Mouse (Mus musculus): Measurements from ENCODE around the gene Stxbp4. TPM values are rescaled to one million over a fixed set of nuclear protein-coding genes. Genes with fewer than 3 reads are reported as not detected.

Gene Stxbp4
- polyA plus RNA-seq (2016; fragmentation: Nextera tagmentation; extraction: Ambion mirVana) = 33.0 and 37.4 TPM in 2 replicates

GRCm38 (mm10) chr11:90637440-90638311, at the start of gene Stxbp4, which contains the start of gene Cox11:
Gene Stxbp4, minus strand, starts transcription at chr11:90638084.
Gene Cox11, plus strand, starts transcription at chr11:90638173.
- H3K4me1 ChIP-seq = peaks cover 14% of the 10 kb centered on the region
- DNase-seq (ENCODE audit: low spot score) = peak; percentile 93
- peak within 1 kb of the TSS; percentile 84 for H3K4me3 ChIP-seq
- H3K27ac ChIP-seq = peak within 1 kb of the TSS; percentile 98
- peaks cover 29% of the 10 kb centered on the region for H3K36me3 ChIP-seq
- H3K9me3 ChIP-seq (replicated peaks) = no peaks in the 10 kb centered on the region
- H3K27me3 ChIP-seq (ENCODE audit: low read depth, poor library complexity, severe bottlenecking) = no peaks in the 10 kb centered on the region
- WGBS = under 1% methylated on average over 48 of the region's 48 CpGs

GRCm38 (mm10) chr11:90687040-90687439, 49.2 kb upstream of the Stxbp4 start:
- Histone ChIP-seq H3K9me3 (replicated peaks) (no peaks in the 10 kb centered on the region), H3K27ac (peak overlapping the region; percentile 58), H3K27me3 (ENCODE audit: low read depth, poor library complexity, severe bottlenecking) (peaks cover 33% of the 10 kb centered on the region), H3K4me3 (peak overlapping the region; percentile 65), H3K36me3 (no peaks in the 10 kb centered on the region), H3K4me1 (0 out of 2 replicates have a peak, but pooled peaks cover 5% of the 10 kb centered on the region)
- no peak for DNase-seq (ENCODE audit: low spot score)
- WGBS = under 1% methylated on average over 17 of the region's 17 CpGs

- WGBS = 71% methylated on average over 13 of the region's 13 CpGs
- Histone ChIP-seq H3K9me3 (replicated peaks) (no peaks in the 10 kb centered on the region), H3K4me3 (peak overlapping the region; percentile 65), H3K36me3 (no peaks in the 10 kb centered on the region), H3K27ac (no peak overlapping the region), H3K27me3 (ENCODE audit: low read depth, poor library complexity, severe bottlenecking) (peaks cover 33% of the 10 kb centered on the region), H3K4me1 (0 out of 2 replicates have a peak, but pooled peaks cover 5% of the 10 kb centered on the region)
- peak; percentile 24 for DNase-seq (ENCODE audit: low spot score)
Observed at GRCm38 (mm10) chr11:90686287-90687025, 48.6 kb upstream of the Stxbp4 start.

GRCm38 (mm10) chr11:90685196-90685595, 47.3 kb upstream of the Stxbp4 start:
- H3K4me3 ChIP-seq = no peak overlapping the region
- no peak overlapping the region for H3K27ac ChIP-seq
- H3K4me1 ChIP-seq = 0 out of 2 replicates have a peak, but pooled peaks cover 5% of the 10 kb centered on the region
- no peak for DNase-seq (ENCODE audit: low spot score)
- WGBS = 88% methylated on average over 6 of the region's 6 CpGs
- no peaks in the 10 kb centered on the region for H3K36me3 ChIP-seq
- peaks cover 33% of the 10 kb centered on the region for H3K27me3 ChIP-seq (ENCODE audit: low read depth, poor library complexity, severe bottlenecking)
- no peaks in the 10 kb centered on the region for H3K9me3 ChIP-seq (replicated peaks)

GRCm38 (mm10) chr11:90684765-90685164, 46.9 kb upstream of the Stxbp4 start:
- H3K27me3 ChIP-seq (ENCODE audit: low read depth, poor library complexity, severe bottlenecking) = peaks cover 33% of the 10 kb centered on the region
- no peak overlapping the region for H3K4me3 ChIP-seq
- H3K27ac ChIP-seq = no peak overlapping the region
- 54% methylated on average over 6 of the region's 6 CpGs for WGBS
- 0 out of 2 replicates have a peak, but pooled peaks cover 5% of the 10 kb centered on the region for H3K4me1 ChIP-seq
- no peaks in the 10 kb centered on the region for H3K36me3 ChIP-seq
- DNase-seq (ENCODE audit: low spot score) = peak; percentile 29
- H3K9me3 ChIP-seq (replicated peaks) = no peaks in the 10 kb centered on the region

- H3K4me3 ChIP-seq = no peak overlapping the region
- peaks cover 6% of the 10 kb centered on the region for H3K27me3 ChIP-seq (ENCODE audit: low read depth, poor library complexity, severe bottlenecking)
Observed at GRCm38 (mm10) chr11:90681171-90681570, 43.3 kb upstream of the Stxbp4 start.

GRCm38 (mm10) chr11:90678582-90678981, 40.7 kb upstream of the Stxbp4 start:
- Histone ChIP-seq H3K27me3 (ENCODE audit: low read depth, poor library complexity, severe bottlenecking) (no peaks in the 10 kb centered on the region), H3K4me3 (no peak overlapping the region), H3K36me3 (no peaks in the 10 kb centered on the region), H3K9me3 (replicated peaks) (no peaks in the 10 kb centered on the region), H3K4me1 (no peaks in the 10 kb centered on the region), H3K27ac (no peak overlapping the region)
- DNase-seq (ENCODE audit: low spot score) = no peak
- WGBS = 93% methylated on average over 5 of the region's 5 CpGs

More at GRCm38 (mm10) chr11:90681171-90681570, 43.3 kb upstream of the Stxbp4 start:
- Histone ChIP-seq H3K27ac (no peak overlapping the region), H3K36me3 (no peaks in the 10 kb centered on the region), H3K4me1 (0 out of 2 replicates have a peak, but pooled peaks cover 5% of the 10 kb centered on the region), H3K9me3 (replicated peaks) (no peaks in the 10 kb centered on the region)
- peak; percentile 10 for DNase-seq (ENCODE audit: low spot score)

GRCm38 (mm10) chr11:90677771-90678288, 39.9 kb upstream of the Stxbp4 start:
- Histone ChIP-seq H3K4me1 (no peaks in the 10 kb centered on the region), H3K27ac (no peak overlapping the region), H3K36me3 (no peaks in the 10 kb centered on the region), H3K9me3 (replicated peaks) (no peaks in the 10 kb centered on the region), H3K27me3 (ENCODE audit: low read depth, poor library complexity, severe bottlenecking) (no peaks in the 10 kb centered on the region), H3K4me3 (no peak overlapping the region)
- 94% methylated on average over 8 of the region's 8 CpGs for WGBS
- no peak for DNase-seq (ENCODE audit: low spot score)

GRCm38 (mm10) chr11:90677027-90677426, 39.1 kb upstream of the Stxbp4 start:
- H3K27ac ChIP-seq = no peak overlapping the region
- H3K27me3 ChIP-seq (ENCODE audit: low read depth, poor library complexity, severe bottlenecking) = no peaks in the 10 kb centered on the region
- no peaks in the 10 kb centered on the region for H3K9me3 ChIP-seq (replicated peaks)
- H3K4me3 ChIP-seq = no peak overlapping the region
- H3K4me1 ChIP-seq = no peaks in the 10 kb centered on the region
- no peak for DNase-seq (ENCODE audit: low spot score)
- WGBS = 96% methylated on average over 7 of the region's 7 CpGs
- no peaks in the 10 kb centered on the region for H3K36me3 ChIP-seq

GRCm38 (mm10) chr11:90675479-90676110, 37.7 kb upstream of the Stxbp4 start:
- H3K9me3 ChIP-seq (replicated peaks) = no peaks in the 10 kb centered on the region
- WGBS = 86% methylated on average over 5 of the region's 5 CpGs
- H3K27me3 ChIP-seq (ENCODE audit: low read depth, poor library complexity, severe bottlenecking) = no peaks in the 10 kb centered on the region
- no peaks in the 10 kb centered on the region for H3K4me1 ChIP-seq
- H3K4me3 ChIP-seq = no peak overlapping the region
- no peaks in the 10 kb centered on the region for H3K36me3 ChIP-seq
- no peak overlapping the region for H3K27ac ChIP-seq
- no peak for DNase-seq (ENCODE audit: low spot score)

GRCm38 (mm10) chr11:90667325-90667724, 29.4 kb upstream of the Stxbp4 start:
- no peak for DNase-seq (ENCODE audit: low spot score)
- Histone ChIP-seq H3K27me3 (ENCODE audit: low read depth, poor library complexity, severe bottlenecking) (no peaks in the 10 kb centered on the region), H3K4me3 (no peak overlapping the region), H3K27ac (no peak overlapping the region), H3K36me3 (no peaks in the 10 kb centered on the region), H3K9me3 (replicated peaks) (no peaks in the 10 kb centered on the region), H3K4me1 (peaks cover 24% of the 10 kb centered on the region)
- WGBS = 96% methylated on average over 6 of the region's 6 CpGs

GRCm38 (mm10) chr11:90666916-90667315, 29.0 kb upstream of the Stxbp4 start:
- Histone ChIP-seq H3K36me3 (no peaks in the 10 kb centered on the region), H3K27me3 (ENCODE audit: low read depth, poor library complexity, severe bottlenecking) (no peaks in the 10 kb centered on the region), H3K27ac (0 out of 2 replicates have a peak overlapping the region, but pooled peaks have one; percentile 25), H3K4me3 (no peak overlapping the region), H3K4me1 (peaks cover 24% of the 10 kb centered on the region), H3K9me3 (replicated peaks) (no peaks in the 10 kb centered on the region)
- no peak for DNase-seq (ENCODE audit: low spot score)
- 84% methylated on average over 4 of the region's 4 CpGs for WGBS
